Mouse (Mus musculus): ENCODE data around the gene Mertk. TPM values are rescaled to one million over a fixed set of nuclear protein-coding genes. Genes with fewer than 3 reads are reported as not detected.

The Mertk gene
- total RNA-seq, 2 experiments from 2014 or later = 9.1 to 15.4 TPM

- no peak for DNase-seq
These were observed 23.5 kb downstream of the Mertk start for GRCm38 (mm10) chr2:128722106-128722710.

- DNase-seq = no peak
These were observed 27.3 kb downstream of the Mertk start for GRCm38 (mm10) chr2:128726067-128726466.

- DNase-seq = no peak
These were observed 27.9 kb downstream of the Mertk start for GRCm38 (mm10) chr2:128726626-128727025.

- no peak for DNase-seq
These were observed 28.8 kb downstream of the Mertk start for GRCm38 (mm10) chr2:128727552-128727951.

- DNase-seq = no peak
These were observed 29.3 kb downstream of the Mertk start for GRCm38 (mm10) chr2:128728066-128728465.

- no peak for DNase-seq
These were observed 30.4 kb downstream of the Mertk start for GRCm38 (mm10) chr2:128729141-128729540.

- DNase-seq = no peak
These were observed 32.8 kb downstream of the Mertk start for GRCm38 (mm10) chr2:128731514-128731913.

- no peak for DNase-seq
These were observed 33.2 kb downstream of the Mertk start for GRCm38 (mm10) chr2:128731951-128732350.

GRCm38 (mm10) chr2:128735089-128735488 lies 36.3 kb downstream of the Mertk start:
- no peak for DNase-seq

- DNase-seq = no peak
These were observed 38.3 kb downstream of the Mertk start for GRCm38 (mm10) chr2:128737051-128737450.

GRCm38 (mm10) chr2:128737796-128738195 lies 39.0 kb downstream of the Mertk start:
- peak; percentile 43 to 61 for DNase-seq

GRCm38 (mm10) chr2:128738725-128739258 lies 40.0 kb downstream of the Mertk start:
- peak; percentile 63 to 70 for DNase-seq

- no peak for DNase-seq
These were observed 47.3 kb downstream of the Mertk start for GRCm38 (mm10) chr2:128745879-128746620.

- peak in 1 of 2 experiments; percentile 15 for DNase-seq
These were observed 47.9 kb downstream of the Mertk start for GRCm38 (mm10) chr2:128746621-128747151.

- no peak for DNase-seq
These were observed 48.8 kb downstream of the Mertk start for GRCm38 (mm10) chr2:128747433-128748028.

GRCm38 (mm10) chr2:128748171-128748570 lies 49.4 kb downstream of the Mertk start:
- DNase-seq = no peak

GRCm38 (mm10) chr2:128751030-128751429 lies 52.3 kb downstream of the Mertk start:
- DNase-seq = no peak

- DNase-seq = peak in 1 of 2 experiments; percentile 20
These were observed 54.6 kb downstream of the Mertk start for GRCm38 (mm10) chr2:128753295-128753873.

- peak in 1 of 2 experiments; percentile 26 for DNase-seq
These were observed 56.5 kb downstream of the Mertk start for GRCm38 (mm10) chr2:128755149-128755691.

- DNase-seq = peak in 1 of 2 experiments; percentile 11
These were observed 60.1 kb downstream of the Mertk start for GRCm38 (mm10) chr2:128758724-128759340.

- DNase-seq = no peak
These were observed 63.3 kb downstream of the Mertk start for GRCm38 (mm10) chr2:128762008-128762407.

GRCm38 (mm10) chr2:128765787-128766186 lies 67.0 kb downstream of the Mertk start:
- no peak for DNase-seq

All from adrenal gland, postnatal 36 days (tissue).